Mouse (Mus musculus) bone marrow macrophage, adult 2 months (primary cell): Measurements from ENCODE around the gene Gm15319.
"Not testable (repeated sequence)": the region's sequence is repeated elsewhere in the genome, so short reads cannot be mapped to it uniquely, and the experiment has no call there.

Experiments used
- CTCF ChIP-seq: IDR thresholded peaks from 2 replicates; pipeline ENCODE4 v1.5.1; 2012; ENCODE audit warnings: low read depth, mild to moderate bottlenecking, low read length, moderate library complexity
- POLR2A ChIP-seq: IDR thresholded peaks from 2 replicates; pipeline ENCODE4 v1.6.1; 2012; ENCODE audit warnings: mild to moderate bottlenecking, low read depth, low read length, borderline replicate concordance

GRCm38 (mm10) chr8:20302759-20303158 is 60.3 kb downstream of the Gm15319 start:
- not testable (repeated sequence) for TF ChIP-seq CTCF, POLR2A
